Mouse (Mus musculus) gastrocnemius, postnatal 25 days (tissue): Measurements from ENCODE around the gene Cdc42. TPM values are rescaled to one million over a fixed set of nuclear protein-coding genes. Genes with fewer than 3 reads are reported as not detected.

Experiments used
- DNase-seq: peaks from one replicate; pipeline ENCODE4 v3.0.0; 2022
- total RNA-seq, 2 experiments: library from RNA; stranded (reverse); gene quantifications; 1 replicate in 1 of 2; 2 replicates in 1 of 2; pipeline ENCODE4 v1.2.3; 2021

Gene Cdc42
- total RNA-seq, 2 experiments from 2014 or later, result 159 to 174 TPM

GRCm38 (mm10) chr4:137316027-137316770 is 41.3 kb downstream of the Cdc42 start:
- DNase-seq, result no peak

GRCm38 (mm10) chr4:137315061-137315460 is 42.5 kb downstream of the Cdc42 start:
- no peak for DNase-seq

GRCm38 (mm10) chr4:137314561-137314960 is 43.0 kb downstream of the Cdc42 start:
- peak; percentile 37 for DNase-seq

GRCm38 (mm10) chr4:137313511-137313910 is 44.0 kb downstream of the Cdc42 start:
- DNase-seq, result no peak

- DNase-seq, result no peak
Measured at GRCm38 (mm10) chr4:137308377-137308776, 49.1 kb downstream of the Cdc42 start.

- DNase-seq, result no peak
Measured at GRCm38 (mm10) chr4:137306991-137307706, 50.4 kb downstream of the Cdc42 start.

GRCm38 (mm10) chr4:137306577-137306888 is 51.0 kb downstream of the Cdc42 start:
- DNase-seq, result no peak

GRCm38 (mm10) chr4:137305831-137306576 is 51.5 kb downstream of the Cdc42 start:
- no peak for DNase-seq

- no peak for DNase-seq
Measured at GRCm38 (mm10) chr4:137305066-137305465, 52.5 kb downstream of the Cdc42 start.

- DNase-seq, result no peak
Measured at GRCm38 (mm10) chr4:137304106-137304505, 53.4 kb downstream of the Cdc42 start.

- no peak for DNase-seq
Measured at GRCm38 (mm10) chr4:137301635-137302034, 55.9 kb downstream of the Cdc42 start.

GRCm38 (mm10) chr4:137300227-137300626 is 57.3 kb downstream of the Cdc42 start:
- no peak for DNase-seq

- peak; percentile 33 for DNase-seq
Measured at GRCm38 (mm10) chr4:137298406-137298805, 59.1 kb downstream of the Cdc42 start.

GRCm38 (mm10) chr4:137297611-137298010 is 59.9 kb downstream of the Cdc42 start:
- no peak for DNase-seq

- DNase-seq, result no peak
Measured at GRCm38 (mm10) chr4:137294951-137295350, 62.6 kb downstream of the Cdc42 start.

GRCm38 (mm10) chr4:137294474-137294873 is 63.0 kb downstream of the Cdc42 start:
- DNase-seq, result no peak

GRCm38 (mm10) chr4:137294032-137294431 is 63.5 kb downstream of the Cdc42 start:
- DNase-seq, result no peak

GRCm38 (mm10) chr4:137292625-137293024 is 64.9 kb downstream of the Cdc42 start:
- peak; percentile 56 for DNase-seq

GRCm38 (mm10) chr4:137290250-137290649 is 67.3 kb downstream of the Cdc42 start:
- no peak for DNase-seq

- no peak for DNase-seq
Measured at GRCm38 (mm10) chr4:137289701-137290100, 67.8 kb downstream of the Cdc42 start.

GRCm38 (mm10) chr4:137287818-137288217 is 69.7 kb downstream of the Cdc42 start:
- peak; percentile 28 for DNase-seq

- DNase-seq, result peak; percentile 56
Measured at GRCm38 (mm10) chr4:137287206-137287605, 70.3 kb downstream of the Cdc42 start.

- DNase-seq, result peak; percentile 46
Measured at GRCm38 (mm10) chr4:137286662-137286953, 70.9 kb downstream of the Cdc42 start.
